Mouse (Mus musculus) natural killer cell, adult 2 months (primary cell): ENCODE measurements at regions not wholly inside any gene's neighbourhood (a gene's known extent, or its start where the extent isn't known, plus 50 kb on each side); places are given as distances from the start of the nearest gene placed in this dataset.

Experiments used
- DNase-seq, 2 experiments: peaks; one replicate each; pipeline ENCODE4 v3.0.0; 2022; ENCODE audit warnings: low spot score in 2 of 2

GRCm38 (mm10) chr7:144994229-144994628, 54.5 kb upstream of the Ccnd1 start:
- DNase-seq: no peak

GRCm38 (mm10) chr7:144993566-144993965, 53.8 kb upstream of the Ccnd1 start:
- no peak for DNase-seq

- DNase-seq: no peak
These were observed 52.0 kb upstream of the Ccnd1 start for GRCm38 (mm10) chr7:144991760-144992159.
